Mouse (Mus musculus): ENCODE data around the gene Antxr2. TPM values are rescaled to one million over a fixed set of nuclear protein-coding genes. Genes with fewer than 3 reads are reported as not detected.

Gene Antxr2
- polyA plus RNA-seq, 1 experiment from 2014 or later: 14.0 TPM

DNA sequence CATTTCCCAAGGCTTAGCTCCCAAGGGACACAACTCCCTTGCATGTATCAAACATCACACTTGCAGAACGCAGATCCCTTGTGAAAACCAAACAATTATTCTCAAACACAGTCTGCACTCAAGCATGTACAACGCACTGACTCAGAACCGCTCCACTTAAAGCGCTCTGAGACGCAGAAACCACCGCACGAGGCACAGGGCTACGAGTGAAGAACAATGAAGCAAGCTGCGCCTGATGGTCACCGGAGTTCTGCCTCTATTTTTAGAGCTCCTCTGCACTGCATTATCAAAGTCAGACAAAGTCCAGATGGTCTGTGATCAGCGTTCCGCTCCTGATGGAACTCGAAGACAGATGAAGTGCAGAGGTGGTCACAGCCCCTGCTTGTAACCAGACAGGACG is 50.4 kb downstream of the Antxr2 start:
- H3K4me3 ChIP-seq: no peak overlapping the region
- no peak overlapping the region for H3K9ac ChIP-seq
- no peaks in the 10 kb centered on the region for H3K36me3 ChIP-seq
- H3K4me2 ChIP-seq (replicated peaks): peak overlapping the region; percentile 29
- H3K27me3 ChIP-seq (replicated peaks): no peaks in the 10 kb centered on the region
- WGBS: 49% methylated on average over 14 of the region's 14 CpGs
- no peak overlapping the region for H3K27ac ChIP-seq
- peak; percentile 72; the same call in 1 of the 2 replicates for ATAC-seq (ENCODE audit: low FRiP score, low read depth)
- no peaks in the 10 kb centered on the region for H3K9me3 ChIP-seq
- no peaks in the 10 kb centered on the region for H3K4me1 ChIP-seq

DNA sequence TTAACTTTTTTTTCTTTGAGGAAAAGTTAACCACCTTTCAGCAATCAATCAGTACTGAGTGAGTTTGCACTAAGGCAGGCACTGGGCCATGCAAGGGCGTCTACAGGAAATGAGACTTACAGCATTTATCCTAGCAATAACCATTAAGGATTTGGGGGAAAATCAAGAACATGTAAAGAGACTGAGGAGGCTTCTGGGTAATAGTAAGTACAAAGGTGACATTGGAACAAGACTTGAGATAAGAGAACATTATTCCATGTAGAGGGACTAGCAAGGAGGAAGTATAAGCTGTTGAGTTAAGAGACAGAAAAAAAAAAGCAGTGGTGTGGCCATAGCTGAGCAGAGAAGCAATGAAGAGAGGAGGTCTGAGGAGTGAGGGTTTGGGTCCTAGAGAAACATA is 57.5 kb downstream of the Antxr2 start:
- H3K4me2 ChIP-seq (replicated peaks): no peak overlapping the region
- WGBS: 89% methylated on average over 1 of the region's 1 CpGs
- H3K9me3 ChIP-seq: no peaks in the 10 kb centered on the region
- no peak for ATAC-seq (ENCODE audit: low FRiP score, low read depth)
- H3K4me1 ChIP-seq: no peaks in the 10 kb centered on the region
- no peaks in the 10 kb centered on the region for H3K27me3 ChIP-seq (replicated peaks)
- H3K36me3 ChIP-seq: 0 out of 2 replicates have a peak, but pooled peaks cover 2% of the 10 kb centered on the region
- no peak overlapping the region for H3K27ac ChIP-seq
- H3K9ac ChIP-seq: no peak overlapping the region
- H3K4me3 ChIP-seq: no peak overlapping the region

DNA sequence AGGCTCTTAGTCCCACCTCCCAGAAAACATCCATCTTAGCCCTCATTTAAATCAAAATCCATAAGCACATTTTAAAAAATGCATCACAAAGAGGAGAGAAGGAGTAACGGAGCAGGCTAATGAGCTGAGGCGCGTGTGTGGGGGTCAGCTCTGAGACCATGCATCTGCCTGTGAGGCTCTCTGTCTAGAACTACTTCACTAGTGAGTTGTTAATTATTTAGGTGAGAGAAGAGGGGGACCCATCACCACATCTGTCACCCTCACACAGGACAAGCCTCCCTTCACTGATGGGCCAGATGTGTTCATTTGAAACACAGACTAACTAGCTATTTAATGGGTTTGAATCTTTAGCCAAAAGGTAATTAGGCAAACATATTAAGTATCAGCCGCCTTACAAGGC is 58.8 kb downstream of the Antxr2 start:
- Histone ChIP-seq H3K4me2 (replicated peaks) (no peak overlapping the region), H3K27me3 (replicated peaks) (no peaks in the 10 kb centered on the region), H3K27ac (no peak overlapping the region), H3K4me3 (no peak overlapping the region), H3K9me3 (no peaks in the 10 kb centered on the region), H3K36me3 (0 out of 2 replicates have a peak, but pooled peaks cover 2% of the 10 kb centered on the region), H3K9ac (no peak overlapping the region), H3K4me1 (no peaks in the 10 kb centered on the region)
- 70% methylated on average over 4 of the region's 4 CpGs for WGBS
- no peak for ATAC-seq (ENCODE audit: low FRiP score, low read depth)

DNA sequence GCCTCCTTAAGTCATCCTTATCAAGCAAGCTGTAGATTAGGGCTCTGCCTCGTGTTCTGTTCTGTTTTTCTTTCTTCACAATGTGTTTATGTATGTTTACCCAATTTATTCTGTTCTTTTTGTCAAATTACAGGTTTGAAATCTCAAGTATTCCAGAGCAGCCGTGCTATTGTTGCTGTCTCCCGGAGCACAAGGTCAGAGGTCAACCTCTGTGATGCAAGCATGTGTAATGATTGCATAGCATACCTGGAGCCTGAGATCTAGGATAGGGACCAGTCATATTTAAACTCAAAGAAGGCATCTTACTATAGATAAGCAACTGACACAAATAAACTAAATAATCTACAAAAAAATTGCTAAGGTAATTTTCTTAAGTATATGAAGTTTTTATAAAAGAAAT is 59.6 kb downstream of the Antxr2 start:
- H3K27ac ChIP-seq: no peak overlapping the region
- ATAC-seq (ENCODE audit: low FRiP score, low read depth): no peak
- 0 out of 2 replicates have a peak, but pooled peaks cover 2% of the 10 kb centered on the region for H3K36me3 ChIP-seq
- 63% methylated on average over 3 of the region's 3 CpGs for WGBS
- no peak overlapping the region for H3K4me3 ChIP-seq
- no peak overlapping the region for H3K4me2 ChIP-seq (replicated peaks)
- no peaks in the 10 kb centered on the region for H3K9me3 ChIP-seq
- no peaks in the 10 kb centered on the region for H3K4me1 ChIP-seq
- H3K27me3 ChIP-seq (replicated peaks): no peaks in the 10 kb centered on the region
- H3K9ac ChIP-seq: no peak overlapping the region

DNA sequence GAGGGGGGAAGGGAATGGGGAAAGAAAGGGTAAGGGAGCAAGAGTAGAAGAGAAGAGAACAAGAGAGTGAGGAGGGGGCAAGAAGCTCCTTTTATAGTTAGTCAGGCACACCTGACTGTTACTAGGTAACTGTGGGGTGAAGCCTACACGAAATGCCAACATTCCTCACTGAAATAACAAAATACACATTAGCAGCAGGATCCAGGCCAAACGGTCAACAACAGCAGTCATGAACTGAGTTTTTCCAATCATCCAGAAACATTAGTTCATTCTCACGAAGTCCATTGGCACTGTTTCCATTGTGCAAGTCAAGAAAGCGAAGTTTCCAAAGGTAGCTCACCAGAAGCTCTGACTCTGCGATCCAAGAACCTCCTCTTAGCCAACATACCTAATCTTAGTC is 63.8 kb downstream of the Antxr2 start:
- no peaks in the 10 kb centered on the region for H3K4me1 ChIP-seq
- no peak overlapping the region for H3K4me2 ChIP-seq (replicated peaks)
- 85% methylated on average over 5 of the region's 5 CpGs for WGBS
- H3K27ac ChIP-seq: no peak overlapping the region
- no peak for ATAC-seq (ENCODE audit: low FRiP score, low read depth)
- H3K9me3 ChIP-seq: no peaks in the 10 kb centered on the region
- H3K27me3 ChIP-seq (replicated peaks): no peaks in the 10 kb centered on the region
- no peak overlapping the region for H3K9ac ChIP-seq
- H3K4me3 ChIP-seq: no peak overlapping the region
- no peaks in the 10 kb centered on the region for H3K36me3 ChIP-seq

DNA sequence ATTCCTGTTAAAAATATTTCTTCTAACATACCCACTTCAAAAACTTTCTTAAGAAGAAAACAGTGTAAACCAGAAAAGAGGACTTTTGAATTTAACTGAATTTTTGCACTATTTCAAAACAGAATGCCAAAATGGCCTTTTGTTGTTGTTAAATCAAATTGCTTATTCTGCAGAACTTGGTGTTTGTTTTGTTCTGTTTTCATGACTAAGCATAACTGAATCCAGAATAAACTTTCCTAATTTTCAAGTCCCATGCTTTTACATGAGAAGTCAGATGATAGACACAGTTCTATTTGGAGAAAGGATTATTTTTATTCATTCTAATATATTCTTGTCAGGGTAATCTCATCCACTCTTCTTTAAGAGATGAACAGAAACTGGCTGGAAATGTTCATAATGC is 64.7 kb downstream of the Antxr2 start:
- no peaks in the 10 kb centered on the region for H3K9me3 ChIP-seq
- H3K9ac ChIP-seq: no peak overlapping the region
- H3K27ac ChIP-seq: no peak overlapping the region
- H3K36me3 ChIP-seq: no peaks in the 10 kb centered on the region
- H3K27me3 ChIP-seq (replicated peaks): no peaks in the 10 kb centered on the region
- no peaks in the 10 kb centered on the region for H3K4me1 ChIP-seq
- H3K4me3 ChIP-seq: no peak overlapping the region
- ATAC-seq (ENCODE audit: low FRiP score, low read depth): no peak
- no peak overlapping the region for H3K4me2 ChIP-seq (replicated peaks)

DNA sequence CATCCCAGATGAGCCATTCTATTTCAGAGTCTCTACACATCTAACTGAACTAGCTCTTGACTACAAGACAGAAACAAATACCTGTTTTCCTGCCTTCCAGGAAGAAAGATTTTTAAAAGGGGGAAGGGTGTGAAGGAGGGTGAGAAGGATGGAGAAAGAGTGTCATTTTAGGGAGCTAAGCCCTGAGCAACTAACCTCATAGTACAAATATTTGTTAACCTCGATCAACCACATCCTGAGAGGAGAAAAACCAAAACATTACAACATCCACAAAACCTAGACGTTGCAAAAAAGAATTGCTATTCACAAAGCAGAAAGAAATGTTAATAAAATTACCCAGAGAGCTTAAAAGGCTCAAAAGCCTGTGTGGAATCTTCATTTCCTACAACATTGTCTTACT is 66.4 kb downstream of the Antxr2 start:
- H3K27ac ChIP-seq: no peak overlapping the region
- no peak overlapping the region for H3K4me2 ChIP-seq (replicated peaks)
- no peaks in the 10 kb centered on the region for H3K9me3 ChIP-seq
- no peak overlapping the region for H3K9ac ChIP-seq
- WGBS: 78% methylated on average over 2 of the region's 2 CpGs
- H3K4me3 ChIP-seq: no peak overlapping the region
- no peaks in the 10 kb centered on the region for H3K4me1 ChIP-seq
- no peak for ATAC-seq (ENCODE audit: low FRiP score, low read depth)
- H3K27me3 ChIP-seq (replicated peaks): no peaks in the 10 kb centered on the region
- H3K36me3 ChIP-seq: no peaks in the 10 kb centered on the region

DNA sequence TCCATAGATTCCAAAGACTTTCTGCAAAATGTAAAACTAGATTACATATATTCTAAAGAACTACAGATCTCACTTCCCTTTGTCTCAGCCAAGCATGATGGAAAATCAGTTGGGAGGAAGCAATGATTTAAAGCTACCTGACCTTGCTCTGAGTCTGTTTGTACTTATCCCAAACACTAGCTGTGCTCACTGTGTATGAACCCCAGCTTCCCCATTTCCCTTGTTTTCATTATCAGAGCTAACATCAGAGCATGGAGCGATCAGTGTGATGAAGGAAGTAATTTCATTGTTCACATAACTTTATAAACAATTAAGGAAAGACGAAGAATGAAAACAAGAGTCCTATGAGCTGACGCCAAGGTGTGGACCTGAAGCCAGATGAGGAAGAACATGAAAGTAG is 68.3 kb downstream of the Antxr2 start:
- Histone ChIP-seq H3K27me3 (replicated peaks) (no peaks in the 10 kb centered on the region), H3K36me3 (no peaks in the 10 kb centered on the region), H3K9ac (no peak overlapping the region), H3K27ac (no peak overlapping the region), H3K9me3 (no peaks in the 10 kb centered on the region), H3K4me2 (replicated peaks) (no peak overlapping the region), H3K4me1 (no peaks in the 10 kb centered on the region), H3K4me3 (no peak overlapping the region)
- no peak for ATAC-seq (ENCODE audit: low FRiP score, low read depth)
- WGBS: 90% methylated on average over 3 of the region's 3 CpGs

DNA sequence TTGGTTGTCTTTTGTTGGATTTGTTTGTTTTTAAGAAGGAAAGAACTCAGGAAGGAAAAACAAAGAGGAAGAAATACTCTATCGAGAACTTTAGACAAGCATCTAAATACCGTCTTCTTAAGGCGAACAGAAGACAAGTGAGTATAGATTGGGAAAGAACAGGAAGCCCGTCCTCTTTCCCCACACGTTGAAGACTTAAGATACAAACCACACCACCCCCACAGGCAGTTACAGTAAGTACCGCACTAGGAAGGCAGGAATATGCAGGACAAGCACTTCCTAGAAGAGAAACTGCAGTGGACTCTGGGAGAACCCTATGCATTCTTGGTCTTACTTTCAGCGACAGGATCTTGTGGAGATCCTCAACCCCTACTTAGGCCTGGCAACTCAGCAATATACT is 69.1 kb downstream of the Antxr2 start:
- Histone ChIP-seq H3K27ac (no peak overlapping the region), H3K36me3 (no peaks in the 10 kb centered on the region), H3K9me3 (no peaks in the 10 kb centered on the region), H3K4me1 (no peaks in the 10 kb centered on the region), H3K4me2 (replicated peaks) (no peak overlapping the region), H3K4me3 (no peak overlapping the region), H3K27me3 (replicated peaks) (no peaks in the 10 kb centered on the region), H3K9ac (no peak overlapping the region)
- 87% methylated on average over 7 of the region's 7 CpGs for WGBS
- no peak for ATAC-seq (ENCODE audit: low FRiP score, low read depth)

DNA sequence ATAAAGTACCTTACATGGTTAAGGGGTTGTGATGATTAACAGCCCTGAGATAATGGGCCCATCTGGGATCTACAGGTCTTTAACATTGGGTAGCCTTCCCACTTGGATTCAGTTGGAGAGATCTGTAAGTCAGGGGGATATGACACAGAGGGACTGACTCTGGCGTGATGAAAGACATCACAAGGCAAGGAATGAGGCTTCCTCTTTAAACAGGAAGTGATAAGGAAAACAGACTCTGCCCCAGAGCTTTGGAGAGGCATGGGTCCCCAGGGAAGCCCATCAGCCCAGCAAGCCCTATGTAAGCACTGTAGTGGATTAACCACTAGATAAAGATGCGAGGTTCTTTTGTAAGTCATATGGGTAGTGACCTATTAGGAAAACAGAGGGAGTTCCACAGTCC is 71.2 kb downstream of the Antxr2 start:
- ATAC-seq (ENCODE audit: low FRiP score, low read depth): no peak
- Histone ChIP-seq H3K27me3 (replicated peaks) (no peaks in the 10 kb centered on the region), H3K4me2 (replicated peaks) (no peak overlapping the region), H3K4me1 (no peaks in the 10 kb centered on the region), H3K27ac (no peak overlapping the region), H3K9me3 (no peaks in the 10 kb centered on the region), H3K9ac (no peak overlapping the region), H3K4me3 (no peak overlapping the region), H3K36me3 (no peaks in the 10 kb centered on the region)
- WGBS: 80% methylated on average over 2 of the region's 2 CpGs

DNA sequence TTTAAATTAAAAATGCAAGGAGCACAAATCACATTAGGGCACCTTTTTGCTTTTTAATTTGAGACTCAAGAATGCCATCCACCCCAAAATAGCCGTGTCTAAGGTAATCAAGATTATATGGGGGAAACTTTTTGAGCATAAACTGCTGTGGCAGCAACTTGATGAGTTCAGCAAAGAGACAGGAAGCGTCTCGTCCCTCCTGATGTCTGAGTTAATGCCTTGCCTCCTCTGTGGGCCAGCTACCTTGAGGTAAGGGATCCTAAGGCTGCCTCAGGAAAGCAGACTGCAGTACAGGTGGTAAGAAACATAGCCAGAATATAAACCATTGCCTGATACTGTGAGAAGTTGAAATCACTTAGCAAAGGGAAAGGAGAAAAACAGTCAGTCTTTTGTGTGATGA is 71.8 kb downstream of the Antxr2 start:
- ATAC-seq (ENCODE audit: low FRiP score, low read depth): no peak
- H3K4me1 ChIP-seq: no peaks in the 10 kb centered on the region
- H3K9ac ChIP-seq: no peak overlapping the region
- no peaks in the 10 kb centered on the region for H3K36me3 ChIP-seq
- H3K4me3 ChIP-seq: no peak overlapping the region
- H3K9me3 ChIP-seq: no peaks in the 10 kb centered on the region
- H3K27me3 ChIP-seq (replicated peaks): no peaks in the 10 kb centered on the region
- H3K4me2 ChIP-seq (replicated peaks): no peak overlapping the region
- H3K27ac ChIP-seq: no peak overlapping the region
- 83% methylated on average over 3 of the region's 3 CpGs for WGBS

DNA sequence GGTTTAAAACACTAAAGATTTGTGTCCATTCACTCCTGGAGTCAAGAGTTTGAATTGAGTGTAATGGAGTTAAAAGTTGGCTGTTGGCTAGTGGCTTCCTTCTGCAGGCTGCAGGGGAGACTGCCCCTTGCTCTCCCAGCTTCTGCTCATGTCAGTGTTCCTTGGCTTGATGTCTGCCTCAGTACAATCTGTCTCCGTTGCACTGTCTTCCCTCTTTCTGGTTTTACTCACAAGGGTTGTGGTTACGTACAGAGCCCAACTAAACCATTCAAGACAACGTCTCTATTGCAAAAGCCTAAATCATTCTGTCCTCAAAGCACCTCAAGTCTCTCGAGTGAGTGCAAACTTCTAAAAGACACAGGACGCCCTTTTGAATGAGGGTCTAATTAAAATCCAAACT is 73.3 kb downstream of the Antxr2 start:
- no peak overlapping the region for H3K4me2 ChIP-seq (replicated peaks)
- no peaks in the 10 kb centered on the region for H3K9me3 ChIP-seq
- no peak overlapping the region for H3K9ac ChIP-seq
- no peak overlapping the region for H3K4me3 ChIP-seq
- no peaks in the 10 kb centered on the region for H3K27me3 ChIP-seq (replicated peaks)
- 81% methylated on average over 5 of the region's 5 CpGs for WGBS
- no peaks in the 10 kb centered on the region for H3K36me3 ChIP-seq
- H3K27ac ChIP-seq: no peak overlapping the region
- no peaks in the 10 kb centered on the region for H3K4me1 ChIP-seq
- ATAC-seq (ENCODE audit: low FRiP score, low read depth): no peak

DNA sequence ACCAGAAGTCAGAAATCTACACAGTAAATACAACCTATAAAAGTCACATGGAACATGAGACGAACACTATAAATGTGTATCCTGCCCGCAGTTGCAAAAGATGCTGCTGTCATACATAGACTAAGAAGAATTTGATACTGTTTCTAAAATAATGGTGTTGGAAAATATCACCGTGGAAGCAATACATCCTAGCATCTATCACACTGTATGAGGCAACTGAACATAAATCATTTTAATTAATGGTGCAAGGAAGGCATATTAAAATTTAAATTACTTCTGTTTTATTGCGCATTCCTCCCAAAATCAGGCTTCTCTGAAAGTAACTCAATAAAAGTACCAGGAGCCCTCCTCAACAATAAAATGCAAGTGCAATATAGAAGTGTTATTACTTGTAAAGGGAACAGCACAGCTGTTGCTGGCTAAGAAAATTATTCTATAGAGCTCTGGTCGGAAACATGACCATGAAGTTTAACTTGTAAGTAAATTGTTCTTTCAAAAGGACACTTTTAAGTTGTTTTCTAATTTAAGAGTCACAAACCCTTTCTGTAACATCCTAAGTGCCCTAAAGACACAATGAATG is 76.6 kb downstream of the Antxr2 start:
- H3K27ac ChIP-seq: no peak overlapping the region
- no peaks in the 10 kb centered on the region for H3K4me1 ChIP-seq
- WGBS: 77% methylated on average over 5 of the region's 5 CpGs
- no peaks in the 10 kb centered on the region for H3K36me3 ChIP-seq
- no peaks in the 10 kb centered on the region for H3K9me3 ChIP-seq
- no peak overlapping the region for H3K4me2 ChIP-seq (replicated peaks)
- H3K27me3 ChIP-seq (replicated peaks): no peaks in the 10 kb centered on the region
- no peak overlapping the region for H3K4me3 ChIP-seq
- ATAC-seq (ENCODE audit: low FRiP score, low read depth): no peak
- H3K9ac ChIP-seq: no peak overlapping the region
